Mouse (Mus musculus): ENCODE results near the gene Bcl6. TPM values are rescaled to one million over a fixed set of nuclear protein-coding genes. Genes with fewer than 3 reads are reported as not detected.

The Bcl6 gene
- total RNA-seq, 2 experiments from 2014 or later, result 36.6 to 68.3 TPM

DNA sequence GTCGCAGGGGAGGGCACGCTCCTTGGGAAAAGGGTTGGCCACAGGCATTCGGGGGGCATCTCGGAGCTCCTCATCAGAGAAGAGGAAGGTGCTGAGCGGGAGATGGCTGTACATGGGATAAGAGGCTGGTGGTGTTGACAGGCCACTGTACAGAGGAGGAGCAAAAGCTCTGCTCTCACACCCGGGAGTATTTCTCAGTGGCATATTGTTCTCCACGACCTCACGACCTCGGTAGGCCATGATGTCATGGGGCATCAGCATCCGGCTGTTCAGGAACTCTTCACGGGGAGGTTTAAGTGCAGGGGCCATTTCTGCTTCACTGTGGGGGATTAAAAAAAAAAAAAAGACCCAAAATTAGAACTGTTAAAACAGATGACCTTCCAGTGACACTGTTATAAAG lies 15.8 kb downstream of the Bcl6 start:
- DNase-seq, result no peak

- DNase-seq, result no peak
Measured at GRCm38 (mm10) chr16:23972126-23972740, 16.4 kb downstream of the Bcl6 start.

- DNase-seq, result no peak
Measured at GRCm38 (mm10) chr16:23969919-23970318, 18.7 kb downstream of the Bcl6 start.

- no peak for DNase-seq
Measured at GRCm38 (mm10) chr16:23968888-23969287, 19.8 kb downstream of the Bcl6 start.

GRCm38 (mm10) chr16:23967301-23967700 lies 21.4 kb downstream of the Bcl6 start:
- DNase-seq, result no peak

DNA sequence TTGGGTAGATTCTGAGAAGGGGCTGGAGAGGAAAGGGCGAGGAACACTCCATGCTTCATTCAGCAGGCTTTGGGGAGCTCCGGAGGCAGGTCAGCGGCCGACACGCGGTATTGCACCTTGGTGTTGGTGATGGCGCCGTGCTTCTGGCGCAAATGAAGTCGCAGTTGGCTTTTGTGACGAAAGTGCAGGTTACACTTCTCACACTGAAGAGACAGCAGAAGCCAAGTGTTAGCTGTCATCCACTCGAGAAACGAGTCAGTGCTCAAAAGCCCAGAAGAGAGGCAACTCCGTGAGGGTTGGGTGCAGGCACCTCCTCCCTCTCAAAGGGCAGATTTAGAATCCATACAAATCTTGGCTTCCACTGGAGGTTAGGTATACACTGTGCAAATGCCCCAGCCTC lies 22.6 kb downstream of the Bcl6 start:
- no peak for DNase-seq

GRCm38 (mm10) chr16:23964706-23965367 lies 23.8 kb downstream of the Bcl6 start:
- DNase-seq, result peak; percentile 26

- DNase-seq, result peak; percentile 63
Measured at GRCm38 (mm10) chr16:23963896-23964668, 24.6 kb downstream of the Bcl6 start.

- DNase-seq, result peak; percentile 31
Measured at GRCm38 (mm10) chr16:23962401-23962800, 26.3 kb downstream of the Bcl6 start.

GRCm38 (mm10) chr16:23958938-23959337 lies 29.7 kb downstream of the Bcl6 start:
- DNase-seq, result no peak

DNA sequence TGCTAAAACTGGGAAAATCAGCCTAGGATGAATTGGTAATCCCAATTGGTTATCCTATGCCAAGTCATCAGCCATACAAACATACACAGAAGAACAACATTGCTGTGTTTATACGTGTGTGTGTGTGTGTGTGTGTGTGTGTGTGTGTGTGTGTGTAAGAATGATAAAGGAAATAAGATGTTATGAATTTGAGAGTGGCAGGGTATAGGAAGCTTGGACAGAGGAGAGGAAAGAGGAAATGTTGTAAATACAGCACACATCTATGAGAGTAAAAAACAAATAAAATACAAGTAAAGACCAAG lies 34.7 kb downstream of the Bcl6 start:
- no peak for DNase-seq

DNA sequence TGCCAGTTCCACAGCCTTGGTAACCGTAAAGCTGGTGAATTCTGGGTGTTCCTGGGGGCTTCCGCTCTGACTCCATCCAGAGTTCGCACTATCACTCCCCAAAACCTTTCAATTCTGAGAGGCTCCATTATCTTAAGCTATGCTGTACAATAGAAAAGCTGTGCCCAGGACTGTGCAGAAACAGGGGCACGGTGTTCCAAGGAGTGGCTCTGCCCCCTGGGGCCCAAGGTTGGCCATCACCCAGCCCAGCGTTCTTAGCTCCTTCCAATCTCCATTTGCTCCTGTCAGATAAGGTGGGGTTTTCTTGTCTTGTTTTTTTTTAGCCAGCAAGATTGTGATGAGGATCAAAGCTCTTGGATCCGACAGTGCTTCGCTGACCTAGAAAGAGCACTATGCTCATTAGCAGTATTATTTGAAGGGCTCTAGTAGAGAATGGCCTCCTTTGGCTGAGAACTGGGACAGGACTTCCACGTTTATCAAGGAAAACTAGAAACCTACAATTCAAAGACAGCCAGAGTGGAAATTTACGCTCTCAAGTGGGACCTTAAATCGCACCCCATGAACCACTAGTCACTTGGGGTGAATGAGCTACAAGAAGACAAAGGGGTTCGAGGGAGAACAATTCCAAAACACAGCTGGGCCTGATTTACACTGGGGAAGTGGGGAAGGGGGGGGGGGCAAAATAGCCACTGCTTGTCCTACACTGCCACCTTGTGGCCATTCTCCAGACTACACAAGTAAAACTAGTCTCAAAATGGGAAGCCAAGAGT lies 35.3 kb downstream of the Bcl6 start:
- no peak for DNase-seq

GRCm38 (mm10) chr16:23952101-23952727 lies 36.4 kb downstream of the Bcl6 start:
- no peak for DNase-seq

DNA sequence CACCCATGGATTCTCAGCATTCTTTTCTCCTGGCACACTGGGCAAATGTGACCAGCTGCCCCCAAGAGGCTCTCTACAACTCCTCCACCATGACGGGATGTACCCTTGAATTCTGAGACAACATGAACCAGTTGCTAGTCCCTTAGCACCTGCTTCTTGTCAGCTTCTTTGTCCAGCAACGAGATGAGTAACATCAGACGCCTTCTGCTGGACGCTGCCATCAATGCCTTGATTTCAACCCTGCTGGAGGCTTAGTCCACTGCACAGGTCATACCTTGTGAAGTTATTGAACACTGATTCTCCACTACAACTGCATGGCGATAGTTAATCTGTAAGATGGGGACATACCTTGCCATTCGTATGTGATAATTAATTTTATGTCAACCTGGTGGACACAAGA lies 41.0 kb downstream of the Bcl6 start:
- no peak for DNase-seq

- DNase-seq, result no peak
Measured at GRCm38 (mm10) chr16:23944801-23945200, 43.9 kb downstream of the Bcl6 start.

- no peak for DNase-seq
Measured at GRCm38 (mm10) chr16:23934397-23934796, 54.3 kb downstream of the Bcl6 start.

DNA sequence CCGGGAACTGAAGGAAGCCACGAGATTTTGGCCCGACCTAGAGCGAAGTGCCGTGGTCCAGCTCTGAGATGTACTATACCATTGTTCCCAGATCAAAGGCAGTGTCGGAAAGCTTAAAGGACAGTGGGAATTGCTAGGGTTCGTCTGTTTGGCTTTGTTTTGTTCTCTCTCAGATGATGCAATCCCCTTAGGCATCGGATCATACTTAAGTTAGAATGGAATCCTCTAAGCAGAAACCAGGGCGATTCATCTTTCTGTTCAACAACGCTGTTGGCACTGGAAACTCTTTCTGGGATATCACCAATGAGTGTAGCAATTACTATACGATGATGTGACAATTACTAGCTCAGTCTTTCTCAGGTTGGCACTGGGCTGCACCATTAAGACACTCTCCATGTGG lies 56.4 kb downstream of the Bcl6 start, which contains the start of gene Rtp2:
Rtp2 (minus strand) TSS at position 101 of the 400 bp plus-strand sequence.
- no peak for DNase-seq

GRCm38 (mm10) chr16:23931275-23931674 lies 57.4 kb downstream of the Bcl6 start:
- no peak for DNase-seq

DNA sequence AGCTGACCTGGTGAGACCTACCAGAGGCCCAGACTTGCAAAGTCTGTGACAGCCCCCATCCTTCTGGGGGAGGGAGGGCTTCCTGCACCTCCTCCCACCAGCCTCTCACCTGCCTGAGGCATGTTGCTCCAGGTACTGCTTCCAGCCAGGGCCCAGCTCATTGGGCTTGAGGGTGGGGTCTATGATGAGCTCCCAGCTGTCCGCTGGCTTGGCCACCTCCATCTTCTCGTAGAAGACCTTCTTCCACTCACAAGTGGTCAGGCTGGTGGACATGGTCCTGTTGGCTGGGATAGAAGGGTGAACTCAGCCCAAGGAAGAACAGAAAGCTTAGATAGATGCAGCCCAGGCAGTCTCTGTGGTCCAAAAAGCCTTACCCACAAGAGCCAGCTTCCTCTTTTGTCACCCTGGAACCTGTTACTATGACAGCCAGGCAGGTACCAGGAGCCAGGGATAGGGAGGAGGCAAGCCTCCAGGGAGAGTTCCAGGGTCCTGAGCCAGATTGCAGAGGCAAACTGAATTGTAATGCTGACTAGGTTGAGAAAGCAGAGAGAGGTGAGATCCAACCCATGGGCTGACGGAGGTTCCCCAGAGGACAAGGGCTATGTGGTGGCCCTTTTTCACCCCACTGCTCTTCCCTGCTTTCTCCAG lies 58.1 kb downstream of the Bcl6 start:
- DNase-seq, result no peak

GRCm38 (mm10) chr16:23927301-23928114 lies 61.1 kb downstream of the Bcl6 start:
- DNase-seq, result no peak

- no peak for DNase-seq
Measured at GRCm38 (mm10) chr16:23922906-23923305, 65.7 kb downstream of the Bcl6 start.
